Mouse (Mus musculus) embryonic facial prominence, embryonic 13.5 days (tissue): ENCODE results near the gene Ubtd1. TPM values are rescaled to one million over a fixed set of nuclear protein-coding genes. Genes with fewer than 3 reads are reported as not detected.
"Not testable (repeated sequence)": the region's sequence is repeated elsewhere in the genome, so short reads cannot be mapped to it uniquely, and the experiment has no call there.

Experiments used
- ATAC-seq: fragments of 200-750 bp; cut with Nextera tagmentation; 2 replicates; pipeline ENCODE4 v1.8.0; 2017; ENCODE audit warnings: low read depth; ENCODE audit not compliant: insufficient number of reproducible peaks, insufficient read depth, low FRiP score, low TSS enrichment
- H3K27ac ChIP-seq: fragments of 300-500 bp; sonication (generic); 2 replicates; pipeline ENCODE4 v1.5.1; 2015; ENCODE audit warnings: moderate library complexity, mild to moderate bottlenecking, inconsistent platforms
- H3K27me3 ChIP-seq: fragments of 300-500 bp; sonication (generic); 2 replicates; pipeline ENCODE4 v1.6.1; 2015; ENCODE audit warnings: mild to moderate bottlenecking, inconsistent platforms
- H3K36me3 ChIP-seq: fragments of 300-500 bp; sonication (generic); 2 replicates; pipeline ENCODE4 v1.6.1; 2015; ENCODE audit warnings: mild to moderate bottlenecking, inconsistent platforms
- H3K4me1 ChIP-seq: fragments of 300-500 bp; sonication (generic); 2 replicates; pipeline ENCODE4 v1.6.1; 2015; ENCODE audit warnings: inconsistent platforms
- H3K4me2 ChIP-seq: fragments of 300-500 bp; sonication (generic); 2 replicates; pipeline ENCODE4 v1.6.1; 2015; ENCODE audit warnings: moderate library complexity, mild to moderate bottlenecking, inconsistent platforms
- H3K4me3 ChIP-seq: fragments of 300-500 bp; sonication (generic); 2 replicates; pipeline ENCODE4 v1.5.1; 2015; ENCODE audit warnings: mild to moderate bottlenecking, inconsistent platforms
- H3K9ac ChIP-seq: fragments of 300-500 bp; sonication (generic); 2 replicates; pipeline ENCODE4 v1.6.1; 2015; ENCODE audit warnings: mild to moderate bottlenecking, inconsistent platforms
- H3K9me3 ChIP-seq: fragments of 300-500 bp; sonication (generic); 2 replicates; pipeline ENCODE4 v1.6.1; 2016; ENCODE audit warnings: inconsistent platforms
- WGBS: fragments of 180-500 bp; shearing (Covaris S2); methylation state at CpG from one replicate; pipeline ENCODE4 v1.1.7; 2015; ENCODE audit warnings: mixed read lengths; 5-methylcytosine and 5-hydroxymethylcytosine counted together
- polyA plus RNA-seq: library from polyadenylated mRNA; unstranded; fragments of >200 nt; fragmentation: Nextera tagmentation; extraction: Ambion mirVana; gene quantifications from 2 replicates; pipeline ENCODE4 v1.2.1, GENCODE M21; 2015

The Ubtd1 gene
- polyA plus RNA-seq, 1 experiment from 2014 or later = 23.5 TPM

- H3K9ac ChIP-seq = no peak overlapping the region
- no peaks in the 10 kb centered on the region for H3K4me1 ChIP-seq
- no peak overlapping the region for H3K27ac ChIP-seq
- H3K4me2 ChIP-seq = no peak overlapping the region
- H3K36me3 ChIP-seq = peaks cover 21% of the 10 kb centered on the region
- WGBS = 85% methylated on average over 15 of the region's 15 CpGs
- ATAC-seq = no peak
- no peaks in the 10 kb centered on the region for H3K27me3 ChIP-seq
- H3K9me3 ChIP-seq = no peaks in the 10 kb centered on the region
- H3K4me3 ChIP-seq = no peak overlapping the region
These were observed 90.5 kb downstream of the Ubtd1 start for GRCm38 (mm10) chr19:42071886-42072608.

- H3K9ac ChIP-seq = no peak overlapping the region; the same call in 1 of the 2 replicates
- no peak for ATAC-seq
- peaks cover 26% of the 10 kb centered on the region for H3K36me3 ChIP-seq
- no peaks in the 10 kb centered on the region for H3K9me3 ChIP-seq
- H3K4me1 ChIP-seq = no peaks in the 10 kb centered on the region
- H3K4me3 ChIP-seq = no peak overlapping the region
- H3K27me3 ChIP-seq = no peaks in the 10 kb centered on the region
- H3K4me2 ChIP-seq = no peak overlapping the region
- H3K27ac ChIP-seq = no peak overlapping the region
- WGBS = 76% methylated on average over 7 of the region's 7 CpGs
These were observed 91.2 kb downstream of the Ubtd1 start for GRCm38 (mm10) chr19:42072802-42073201.

- Histone ChIP-seq H3K4me3 (no peak overlapping the region), H3K9ac (no peak overlapping the region), H3K36me3 (peaks cover 39% of the 10 kb centered on the region), H3K9me3 (no peaks in the 10 kb centered on the region), H3K4me1 (no peaks in the 10 kb centered on the region), H3K27me3 (no peaks in the 10 kb centered on the region), H3K4me2 (no peak overlapping the region), H3K27ac (no peak overlapping the region)
- WGBS = 82% methylated on average over 2 of the region's 2 CpGs
- no peak for ATAC-seq
These were observed 93.5 kb downstream of the Ubtd1 start for GRCm38 (mm10) chr19:42075051-42075450.

- ATAC-seq = no peak
- no peaks in the 10 kb centered on the region for H3K4me1 ChIP-seq
- no peaks in the 10 kb centered on the region for H3K27me3 ChIP-seq
- H3K27ac ChIP-seq = no peak overlapping the region
- H3K9me3 ChIP-seq = no peaks in the 10 kb centered on the region
- 89% methylated on average over 16 of the region's 16 CpGs for WGBS
- peaks cover 39% of the 10 kb centered on the region for H3K36me3 ChIP-seq
- H3K4me3 ChIP-seq = no peak overlapping the region
- no peak overlapping the region for H3K9ac ChIP-seq
- H3K4me2 ChIP-seq = no peak overlapping the region
These were observed 94.4 kb downstream of the Ubtd1 start for GRCm38 (mm10) chr19:42075992-42076391.

- H3K9me3 ChIP-seq = no peaks in the 10 kb centered on the region
- WGBS = 90% methylated on average over 8 of the region's 8 CpGs
- no peak overlapping the region for H3K4me2 ChIP-seq
- H3K27me3 ChIP-seq = no peaks in the 10 kb centered on the region
- H3K36me3 ChIP-seq = peaks cover 39% of the 10 kb centered on the region
- H3K4me3 ChIP-seq = no peak overlapping the region
- no peaks in the 10 kb centered on the region for H3K4me1 ChIP-seq
- no peak overlapping the region for H3K27ac ChIP-seq
- no peak for ATAC-seq
- no peak overlapping the region for H3K9ac ChIP-seq
These were observed 97.0 kb downstream of the Ubtd1 start for GRCm38 (mm10) chr19:42078566-42078965.

GRCm38 (mm10) chr19:42079006-42079405 is 97.4 kb downstream of the Ubtd1 start:
- no peak overlapping the region for H3K27ac ChIP-seq
- WGBS = 94% methylated on average over 12 of the region's 12 CpGs
- no peaks in the 10 kb centered on the region for H3K27me3 ChIP-seq
- H3K9ac ChIP-seq = no peak overlapping the region
- H3K4me2 ChIP-seq = no peak overlapping the region
- H3K36me3 ChIP-seq = peaks cover 39% of the 10 kb centered on the region
- H3K9me3 ChIP-seq = no peaks in the 10 kb centered on the region
- no peaks in the 10 kb centered on the region for H3K4me1 ChIP-seq
- H3K4me3 ChIP-seq = no peak overlapping the region
- ATAC-seq = no peak

- H3K9ac ChIP-seq = no peak overlapping the region
- ATAC-seq = no peak
- no peaks in the 10 kb centered on the region for H3K9me3 ChIP-seq
- peaks cover 36% of the 10 kb centered on the region for H3K36me3 ChIP-seq
- no peak overlapping the region for H3K4me2 ChIP-seq
- no peak overlapping the region for H3K27ac ChIP-seq
- no peaks in the 10 kb centered on the region for H3K4me1 ChIP-seq
- 75% methylated on average over 5 of the region's 5 CpGs for WGBS
- H3K4me3 ChIP-seq = no peak overlapping the region
- H3K27me3 ChIP-seq = no peaks in the 10 kb centered on the region
These were observed 98.4 kb downstream of the Ubtd1 start for GRCm38 (mm10) chr19:42079950-42080349.

- Histone ChIP-seq H3K9ac (no peak overlapping the region), H3K27me3 (no peaks in the 10 kb centered on the region), H3K4me2 (no peak overlapping the region), H3K27ac (no peak overlapping the region), H3K4me3 (no peak overlapping the region), H3K36me3 (peaks cover 31% of the 10 kb centered on the region), H3K9me3 (no peaks in the 10 kb centered on the region), H3K4me1 (peaks cover 2% of the 10 kb centered on the region)
- no peak for ATAC-seq
- WGBS = 87% methylated on average over 11 of the region's 11 CpGs
These were observed 98.9 kb downstream of the Ubtd1 start for GRCm38 (mm10) chr19:42080469-42080868.

GRCm38 (mm10) chr19:42081613-42082012 is 100.0 kb downstream of the Ubtd1 start:
- not testable (repeated sequence) for H3K9me3 ChIP-seq, H3K27me3 ChIP-seq, H3K27ac ChIP-seq, ATAC-seq, H3K4me2 ChIP-seq, H3K9ac ChIP-seq, H3K4me3 ChIP-seq
- WGBS = 95% methylated on average over 5 of the region's 5 CpGs
- H3K36me3 ChIP-seq = peaks cover 20% of the 10 kb centered on the region; the same call in 1 of the 2 replicates
- H3K4me1 ChIP-seq = peaks cover 10% of the 10 kb centered on the region

Other genes starting within 250 kb of the Ubtd1 start
- gene Slit1, start 238.1 kb upstream of the Ubtd1 start, polyA plus RNA-seq = 0.30 and 0.58 TPM in 2 replicates
- gene Arhgap19, start 179.7 kb upstream of the Ubtd1 start, polyA plus RNA-seq = 22.2 and 23.2 TPM in 2 replicates
- 6.9 and 7.4 TPM in 2 replicates for gene Frat1, start 151.8 kb upstream of the Ubtd1 start, polyA plus RNA-seq
- gene Frat2, start 133.6 kb upstream of the Ubtd1 start, polyA plus RNA-seq = 4.9 and 5.3 TPM in 2 replicates
- gene Rrp12, start 85.6 kb upstream of the Ubtd1 start, polyA plus RNA-seq = 15.2 and 16.8 TPM in 2 replicates
- gene Pgam1, start 69.8 kb upstream of the Ubtd1 start, polyA plus RNA-seq = 539 and 631 TPM in 2 replicates
- 88.2 and 90.2 TPM in 2 replicates for gene Exosc1, start 48.3 kb upstream of the Ubtd1 start, polyA plus RNA-seq
- gene Zdhhc16, start 48.3 kb upstream of the Ubtd1 start, polyA plus RNA-seq = 91.2 and 97.3 TPM in 2 replicates
- 41.2 and 41.7 TPM in 2 replicates for gene Mms19, start 606 bp upstream of the Ubtd1 start, polyA plus RNA-seq
- gene Ankrd2, start 54.2 kb downstream of the Ubtd1 start, polyA plus RNA-seq = 0.25 and 0.31 TPM in 2 replicates
- 1.3 and 3.3 TPM in 2 replicates for gene Hoga1, start 63.8 kb downstream of the Ubtd1 start, polyA plus RNA-seq
- gene 4933411K16Rik, start 70.5 kb downstream of the Ubtd1 start, polyA plus RNA-seq = not detected in 2 replicates
- 34.0 and 41.2 TPM in 2 replicates for gene Morn4, start 104.6 kb downstream of the Ubtd1 start, polyA plus RNA-seq
- 24.9 and 27.4 TPM in 2 replicates for gene Pi4k2a, start 108.7 kb downstream of the Ubtd1 start, polyA plus RNA-seq
- gene Avpi1, start 147.3 kb downstream of the Ubtd1 start, polyA plus RNA-seq = 29.8 and 35.5 TPM in 2 replicates
- 11.6 and 13.3 TPM in 2 replicates for gene Marveld1, start 165.6 kb downstream of the Ubtd1 start, polyA plus RNA-seq
- gene Zfyve27, start 182.2 kb downstream of the Ubtd1 start, polyA plus RNA-seq = 25.7 and 27.6 TPM in 2 replicates
- 1.4 and 1.7 TPM in 2 replicates for gene Sfrp5, start 220.5 kb downstream of the Ubtd1 start, polyA plus RNA-seq